Mouse (Mus musculus) embryonic facial prominence, embryonic 15.5 days (tissue): Measurements from ENCODE around the gene Btf3. TPM values are rescaled to one million over a fixed set of nuclear protein-coding genes. Genes with fewer than 3 reads are reported as not detected.

Experiments used
- ATAC-seq: fragments of 200-750 bp; cut with Nextera tagmentation; 2 replicates; pipeline ENCODE4 v1.8.0; 2017; ENCODE audit warnings: low read depth, moderate TSS enrichment; ENCODE audit not compliant: insufficient number of reproducible peaks, low FRiP score, low TSS enrichment
- H3K27ac ChIP-seq: fragments of 300-500 bp; sonication (generic); replicated peaks from 2 replicates; pipeline ENCODE4 v1.5.1; 2015; ENCODE audit warnings: mild to moderate bottlenecking, inconsistent platforms
- H3K27me3 ChIP-seq: fragments of 300-500 bp; sonication (generic); 2 replicates; pipeline ENCODE4 v1.6.1; 2015; ENCODE audit warnings: inconsistent platforms
- H3K36me3 ChIP-seq: fragments of 300-500 bp; sonication (generic); 2 replicates; pipeline ENCODE4 v1.6.1; 2015; ENCODE audit warnings: mild to moderate bottlenecking, inconsistent platforms
- H3K4me1 ChIP-seq: fragments of 300-500 bp; sonication (generic); 2 replicates; pipeline ENCODE4 v1.6.1; 2015; ENCODE audit warnings: inconsistent platforms
- H3K4me2 ChIP-seq: fragments of 300-500 bp; sonication (generic); replicated peaks from 2 replicates; pipeline ENCODE4 v1.6.1; 2015; ENCODE audit warnings: mild to moderate bottlenecking, inconsistent platforms
- H3K4me3 ChIP-seq: fragments of 300-500 bp; sonication (generic); replicated peaks from 2 replicates; pipeline ENCODE4 v1.5.1; 2015; ENCODE audit warnings: mild to moderate bottlenecking, inconsistent platforms
- H3K9ac ChIP-seq: fragments of 300-500 bp; sonication (generic); 2 replicates; pipeline ENCODE4 v1.6.1; 2015; ENCODE audit warnings: inconsistent platforms
- H3K9me3 ChIP-seq: fragments of 300-500 bp; sonication (generic); replicated peaks from 2 replicates; pipeline ENCODE4 v1.6.1; 2016; ENCODE audit warnings: inconsistent platforms
- WGBS: fragments of 180-500 bp; shearing (Covaris S2); methylation state at CpG from one replicate; pipeline ENCODE4 v1.1.7; 2015; 5-methylcytosine and 5-hydroxymethylcytosine counted together
- polyA plus RNA-seq: library from polyadenylated mRNA; unstranded; fragments of >200 nt; fragmentation: Nextera tagmentation; extraction: Ambion mirVana; gene quantifications from 2 replicates; pipeline ENCODE4 v1.2.1, GENCODE M21; 2015

Btf3 gene
- polyA plus RNA-seq: 628 and 630 TPM in 2 replicates

DNA sequence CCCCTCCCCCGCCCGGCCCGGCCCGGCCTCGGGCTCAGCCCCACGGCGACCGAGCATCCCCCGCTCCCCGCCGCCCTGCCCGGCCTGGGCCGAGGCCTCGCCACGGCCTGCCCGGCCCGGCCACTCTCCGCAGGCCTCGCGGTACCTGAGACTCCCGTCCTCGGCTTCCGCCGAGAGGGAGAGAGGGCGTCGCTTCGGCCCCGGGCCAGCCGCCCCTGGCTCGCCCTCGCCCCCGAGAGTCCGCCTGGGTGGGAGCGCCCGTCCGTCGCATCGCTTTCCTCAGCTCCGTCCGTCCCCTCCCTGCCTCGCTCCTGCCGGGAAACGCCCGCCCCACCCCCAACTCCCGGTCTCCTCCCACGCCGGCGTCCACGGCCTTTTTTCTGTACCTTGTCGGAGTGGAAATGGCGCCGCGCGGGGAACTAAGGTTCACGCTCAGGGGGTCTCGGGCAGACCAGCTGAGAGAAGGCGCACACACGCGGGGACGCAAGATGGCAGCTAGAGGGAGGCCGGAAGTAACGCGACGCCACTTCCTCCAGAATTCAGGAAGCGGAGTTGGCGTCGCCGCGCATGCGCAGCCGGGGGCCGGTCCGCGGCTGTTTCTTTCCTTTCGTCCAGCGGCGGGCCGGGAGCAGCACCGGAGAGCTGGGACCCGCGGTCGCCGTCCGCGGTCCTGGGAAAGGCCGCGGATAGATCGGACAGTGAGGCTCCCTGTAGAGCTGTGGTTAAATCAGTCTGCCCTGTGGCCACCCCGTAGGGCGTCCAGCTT lies at the start of gene Btf3:
Gene Btf3 (minus strand): TSS at position 527 of the 766 bp plus-strand sequence.
- Histone ChIP-seq H3K9me3 (no peaks in the 10 kb centered on the region), H3K4me2 (peak within 1 kb of the TSS; percentile 71), H3K27me3 (no peaks in the 10 kb centered on the region), H3K27ac (peak within 1 kb of the TSS; percentile 92), H3K4me3 (peak within 1 kb of the TSS; percentile 84), H3K4me1 (peaks cover 16% of the 10 kb centered on the region), H3K9ac (peak within 1 kb of the TSS; percentile 98), H3K36me3 (peaks cover 19% of the 10 kb centered on the region)
- under 1% methylated on average over 87 of the region's 90 CpGs for WGBS
- peak; percentile 89 for ATAC-seq

DNA sequence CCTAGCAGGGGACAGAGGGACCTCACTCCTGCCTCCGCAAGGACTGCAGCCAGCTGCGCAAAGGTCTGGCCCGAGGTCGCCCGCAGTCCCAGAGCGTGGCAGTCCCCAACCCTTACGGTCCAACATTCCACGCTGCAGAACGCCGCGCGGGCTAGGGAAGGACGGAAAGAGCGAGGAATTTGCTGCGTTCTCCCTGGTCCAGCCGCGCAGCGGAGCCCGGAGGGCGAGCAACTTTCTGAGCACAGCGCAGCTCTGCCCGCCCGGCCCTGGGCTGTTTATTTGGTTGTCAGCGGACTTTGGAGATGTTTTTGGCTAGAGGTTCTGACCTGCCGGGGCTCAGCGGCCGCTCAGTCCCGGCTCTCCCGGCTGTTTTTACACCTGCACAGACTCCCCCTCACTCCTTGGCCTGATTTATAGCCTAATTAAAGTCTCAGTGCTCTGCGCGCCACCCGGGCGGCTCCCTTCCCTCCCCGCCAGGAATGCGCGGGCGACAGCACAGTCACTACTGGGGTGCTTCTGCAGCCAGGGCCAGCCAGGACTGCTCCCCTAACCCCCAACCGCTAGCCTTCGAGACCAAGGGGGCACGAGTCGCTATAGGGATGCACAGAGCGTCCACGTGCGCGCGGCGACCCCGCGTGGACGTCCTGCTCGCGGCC lies 49.1 kb upstream of the Btf3 start:
- Histone ChIP-seq H3K4me3 (peak overlapping the region; percentile 32), H3K4me1 (peaks cover 16% of the 10 kb centered on the region), H3K9me3 (no peaks in the 10 kb centered on the region), H3K27ac (no peak overlapping the region), H3K9ac (no peak overlapping the region), H3K4me2 (peak overlapping the region; percentile 66), H3K36me3 (no peaks in the 10 kb centered on the region), H3K27me3 (peaks cover 79% of the 10 kb centered on the region)
- ATAC-seq: 0 out of 2 replicates have a peak, but pooled peaks have one; percentile 43
- under 1% methylated on average over 52 of the region's 52 CpGs for WGBS

DNA sequence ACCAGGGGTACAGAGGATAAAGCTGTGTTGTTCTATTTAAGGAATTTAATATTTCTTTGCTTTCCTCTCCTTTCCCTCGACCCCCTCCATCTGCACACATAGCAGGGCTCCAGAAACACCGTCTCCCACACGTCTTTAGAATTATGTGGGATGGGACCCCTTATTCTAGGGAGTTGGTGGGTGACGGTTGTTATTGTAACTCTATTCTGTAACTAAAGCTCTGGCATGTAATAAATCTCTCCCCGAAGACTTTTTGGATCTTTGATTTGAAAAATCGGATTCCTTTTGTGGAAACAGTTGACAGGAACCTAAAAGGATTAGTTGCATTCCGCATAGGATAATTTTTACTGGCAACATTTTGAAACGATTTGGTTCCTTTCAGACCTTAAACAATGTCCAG lies 48.3 kb upstream of the Btf3 start:
- Histone ChIP-seq H3K4me2 (no peak overlapping the region; the same call in 1 of the 2 replicates), H3K4me3 (no peak overlapping the region), H3K36me3 (no peaks in the 10 kb centered on the region), H3K9ac (no peak overlapping the region), H3K27ac (no peak overlapping the region), H3K9me3 (no peaks in the 10 kb centered on the region), H3K27me3 (peaks cover 87% of the 10 kb centered on the region), H3K4me1 (peaks cover 16% of the 10 kb centered on the region)
- 8% methylated on average over 8 of the region's 8 CpGs for WGBS
- ATAC-seq: no peak

DNA sequence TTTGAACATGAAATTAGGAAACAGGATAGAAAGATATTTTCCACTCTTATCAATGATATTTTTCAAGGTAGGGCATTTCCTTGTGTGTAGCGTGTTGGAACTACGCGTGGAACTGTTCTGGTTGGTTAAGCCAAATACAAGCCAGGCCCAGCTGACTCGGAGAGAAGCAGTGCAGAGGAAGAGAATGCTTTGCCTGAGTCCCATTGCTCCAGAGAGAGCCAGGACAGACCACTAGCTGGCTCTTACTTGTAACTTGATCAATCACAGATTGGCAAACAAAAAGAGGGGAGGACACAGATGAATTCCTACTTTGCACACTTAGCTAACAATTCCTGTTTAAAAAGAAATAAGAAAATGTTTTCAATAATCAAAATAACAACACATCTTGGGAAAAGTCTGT lies 46.2 kb upstream of the Btf3 start:
- H3K36me3 ChIP-seq: no peaks in the 10 kb centered on the region
- H3K27ac ChIP-seq: no peak overlapping the region
- H3K4me1 ChIP-seq: peaks cover 16% of the 10 kb centered on the region
- no peak overlapping the region for H3K9ac ChIP-seq
- peaks cover 87% of the 10 kb centered on the region for H3K27me3 ChIP-seq
- H3K9me3 ChIP-seq: no peaks in the 10 kb centered on the region
- no peak overlapping the region for H3K4me2 ChIP-seq
- no peak for ATAC-seq
- no peak overlapping the region for H3K4me3 ChIP-seq
- WGBS: 16% methylated on average over 4 of the region's 4 CpGs

DNA sequence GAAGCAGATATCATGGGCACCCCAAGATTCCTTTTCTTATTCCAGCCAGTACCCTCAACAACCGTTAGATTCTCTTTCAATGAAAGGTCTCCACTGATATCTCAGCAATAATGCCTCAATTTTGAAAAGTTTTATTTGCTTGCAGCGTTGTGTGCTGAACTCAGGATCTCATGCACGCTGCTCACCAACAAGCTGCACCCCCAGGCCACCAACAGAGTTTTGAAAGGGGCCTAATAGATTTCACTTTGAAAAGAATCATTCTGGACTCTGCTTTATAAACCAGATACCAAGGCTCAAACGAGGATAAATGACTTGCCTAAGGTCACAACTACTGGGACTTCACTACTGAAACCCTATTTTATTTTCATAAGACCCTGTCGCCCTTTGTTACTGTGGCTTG lies 44.4 kb upstream of the Btf3 start:
- no peak overlapping the region for H3K4me2 ChIP-seq
- no peak overlapping the region for H3K27ac ChIP-seq
- WGBS: 26% methylated on average over 5 of the region's 5 CpGs
- H3K36me3 ChIP-seq: no peaks in the 10 kb centered on the region
- H3K4me3 ChIP-seq: no peak overlapping the region
- peaks cover 81% of the 10 kb centered on the region for H3K27me3 ChIP-seq
- ATAC-seq: no peak
- no peak overlapping the region for H3K9ac ChIP-seq
- peaks cover 6% of the 10 kb centered on the region for H3K4me1 ChIP-seq
- no peaks in the 10 kb centered on the region for H3K9me3 ChIP-seq

DNA sequence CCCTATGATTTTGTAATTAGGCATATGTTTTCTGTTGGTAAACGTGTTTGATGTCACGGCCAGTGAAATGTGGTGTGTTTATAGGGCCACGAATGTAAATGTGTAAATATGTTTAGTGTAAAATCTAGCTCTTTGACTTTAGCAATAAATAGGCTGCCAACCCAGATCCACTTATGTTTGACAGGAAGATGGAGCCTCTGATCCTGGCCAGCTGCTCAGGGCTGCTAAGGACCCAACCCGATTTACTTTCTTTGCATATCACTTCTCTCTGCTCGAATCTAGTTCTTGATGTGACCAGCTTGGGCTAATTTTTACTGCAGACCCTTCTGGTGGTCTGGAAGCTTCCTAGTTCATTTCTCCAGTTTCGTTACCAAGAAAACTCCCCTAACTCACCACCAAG lies 43.6 kb upstream of the Btf3 start:
- no peak overlapping the region for H3K27ac ChIP-seq
- no peaks in the 10 kb centered on the region for H3K36me3 ChIP-seq
- H3K9ac ChIP-seq: no peak overlapping the region
- H3K4me1 ChIP-seq: peaks cover 4% of the 10 kb centered on the region
- peaks cover 82% of the 10 kb centered on the region for H3K27me3 ChIP-seq
- WGBS: 11% methylated on average over 6 of the region's 6 CpGs
- H3K9me3 ChIP-seq: no peaks in the 10 kb centered on the region
- ATAC-seq: no peak
- H3K4me2 ChIP-seq: no peak overlapping the region
- H3K4me3 ChIP-seq: no peak overlapping the region

DNA sequence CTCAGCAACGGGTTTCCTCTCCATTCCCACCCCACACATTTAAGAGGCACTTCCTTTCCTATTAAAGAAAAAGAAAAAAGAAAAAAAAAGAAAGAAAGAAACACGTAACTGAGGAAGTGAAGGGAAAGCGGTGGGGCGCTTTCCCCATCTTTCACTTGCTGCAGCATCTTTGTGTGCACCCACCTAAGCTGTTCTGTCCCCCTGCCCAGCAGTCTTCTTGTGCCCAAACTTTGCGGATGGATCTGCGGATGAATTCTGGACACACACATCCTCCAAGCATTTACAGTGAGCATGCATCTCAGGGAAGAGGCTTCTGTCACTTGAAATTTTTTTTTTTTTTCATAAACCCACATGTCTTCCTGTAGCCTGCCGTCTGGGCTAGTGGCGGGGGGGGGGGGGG lies 42.5 kb upstream of the Btf3 start:
- no peak for ATAC-seq
- H3K9ac ChIP-seq: no peak overlapping the region
- H3K9me3 ChIP-seq: no peaks in the 10 kb centered on the region
- peaks cover 84% of the 10 kb centered on the region for H3K27me3 ChIP-seq
- no peak overlapping the region for H3K4me2 ChIP-seq
- no peak overlapping the region; the same call in 1 of the 2 replicates for H3K27ac ChIP-seq
- WGBS: 14% methylated on average over 6 of the region's 8 CpGs
- H3K36me3 ChIP-seq: no peaks in the 10 kb centered on the region
- 0 out of 2 replicates have a peak overlapping the region, but pooled peaks have one; percentile 11 for H3K4me3 ChIP-seq
- H3K4me1 ChIP-seq: peaks cover 14% of the 10 kb centered on the region

DNA sequence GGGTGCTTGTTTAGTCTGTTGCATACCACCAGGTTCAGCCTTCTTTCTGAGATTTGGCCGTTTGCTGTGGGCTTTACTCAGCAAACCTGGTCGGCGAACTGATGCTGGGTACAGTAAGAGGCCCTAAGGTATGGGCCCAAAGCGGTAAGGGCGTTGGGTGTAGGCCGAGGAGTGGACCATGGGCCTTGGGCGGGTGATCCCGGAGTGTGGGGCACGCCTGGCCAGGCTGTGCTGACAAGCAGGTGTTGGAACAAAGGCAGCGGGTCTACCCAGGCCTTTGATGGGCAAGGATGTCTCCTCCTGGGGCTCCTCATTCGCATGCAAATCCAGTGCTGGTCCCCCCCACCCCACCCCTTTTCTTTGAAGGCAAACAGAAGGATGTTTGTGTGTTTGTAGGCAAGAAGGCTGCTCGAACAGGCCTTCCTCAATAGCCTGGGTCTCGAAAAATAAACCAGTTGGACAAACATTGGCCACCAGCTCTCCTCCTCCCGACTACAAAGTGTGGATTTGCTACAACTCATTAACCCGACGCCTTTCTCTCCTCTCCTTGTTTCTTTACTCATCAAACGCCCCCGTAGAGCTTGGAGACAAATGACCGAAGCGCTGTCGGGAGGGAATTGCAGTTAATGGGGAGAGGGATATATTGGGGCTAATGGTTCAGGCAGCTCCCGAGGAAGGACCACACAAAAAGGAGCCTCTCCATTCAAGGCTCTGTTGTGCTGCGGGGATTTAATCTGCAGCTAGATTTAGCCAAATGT lies 41.8 kb upstream of the Btf3 start:
- no peak for ATAC-seq
- Histone ChIP-seq H3K27ac (no peak overlapping the region), H3K4me3 (peak overlapping the region; percentile 29)

DNA sequence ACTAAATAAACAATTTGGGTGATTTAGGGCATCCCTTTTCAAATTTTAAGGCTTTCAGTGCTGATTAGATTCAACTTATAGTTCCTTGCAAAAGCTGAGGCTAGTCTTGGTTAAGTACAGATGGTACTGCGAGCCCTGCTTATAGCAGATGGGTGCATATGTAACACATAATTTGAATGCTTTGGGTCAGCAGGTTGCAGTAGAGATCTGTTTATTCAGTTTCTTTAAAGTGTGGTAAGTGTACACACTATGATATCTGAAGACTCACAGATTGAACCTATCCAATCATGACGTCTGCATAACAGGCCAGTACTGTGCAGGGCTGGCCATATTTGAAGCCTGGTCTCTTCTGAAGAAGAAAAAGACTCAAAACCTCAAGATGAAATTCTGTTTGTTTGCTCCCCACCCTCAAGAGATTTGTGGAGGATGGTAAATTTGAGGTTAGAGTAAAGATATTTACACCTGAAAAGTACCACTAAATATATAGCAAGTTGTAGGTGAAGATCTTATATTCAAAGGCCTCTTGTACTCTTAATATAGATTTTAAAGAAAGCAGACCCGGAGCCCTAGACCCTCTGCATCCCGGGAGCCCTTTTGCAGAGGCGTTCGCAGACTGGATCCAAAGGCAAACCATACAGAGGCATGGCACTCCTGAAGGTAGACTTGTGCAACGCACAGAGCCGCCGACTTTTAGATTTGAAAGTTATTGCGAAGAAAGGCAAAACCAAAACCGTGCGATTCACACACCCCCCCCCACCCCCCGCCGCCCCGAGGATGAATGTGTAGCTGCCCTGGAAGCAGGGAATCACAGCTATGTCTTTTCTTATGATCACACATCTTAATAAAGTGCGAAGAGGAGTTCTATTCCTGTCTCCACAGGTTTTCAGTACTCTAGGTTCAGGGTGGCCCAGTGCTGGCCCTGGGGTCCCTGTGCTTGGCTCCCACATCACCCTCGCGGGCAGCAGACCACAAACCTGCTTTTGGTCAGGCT lies 40.9 kb upstream of the Btf3 start:
- H3K4me2 ChIP-seq: peak overlapping the region; percentile 18
- no peak overlapping the region for H3K9ac ChIP-seq
- H3K27me3 ChIP-seq: peaks cover 85% of the 10 kb centered on the region

More for the DNA sequence above, 41.8 kb upstream of the Btf3 start:
- Histone ChIP-seq H3K9ac (no peak overlapping the region), H3K9me3 (no peaks in the 10 kb centered on the region), H3K4me1 (peaks cover 22% of the 10 kb centered on the region), H3K4me2 (peak overlapping the region; percentile 18), H3K36me3 (no peaks in the 10 kb centered on the region), H3K27me3 (peaks cover 87% of the 10 kb centered on the region)
- 15% methylated on average over 23 of the region's 23 CpGs for WGBS

DNA sequence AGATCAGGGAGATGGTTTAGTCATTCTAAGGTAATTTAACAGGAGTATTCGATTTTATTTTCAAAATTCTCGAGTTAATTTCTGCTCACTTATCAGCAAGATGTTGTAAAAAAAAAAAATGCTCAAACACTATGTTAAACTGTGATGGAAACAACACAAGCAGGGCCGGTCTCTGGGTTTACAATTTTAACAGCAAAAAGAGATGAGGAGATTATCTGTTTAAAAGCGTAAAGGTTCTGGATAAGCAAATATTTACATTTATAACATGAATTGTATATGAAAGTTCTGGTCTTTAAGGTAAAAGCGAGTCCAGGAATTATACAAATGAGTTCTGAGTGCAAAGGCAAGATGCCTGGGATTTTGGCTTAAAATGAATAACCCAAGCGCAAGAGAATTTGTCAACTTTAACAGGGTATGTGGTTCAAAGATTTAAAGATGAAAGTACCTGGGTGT lies 40.2 kb upstream of the Btf3 start:
- H3K27ac ChIP-seq: no peak overlapping the region
- no peak overlapping the region for H3K9ac ChIP-seq
- peaks cover 24% of the 10 kb centered on the region for H3K4me1 ChIP-seq
- WGBS: 19% methylated on average over 6 of the region's 6 CpGs
- peaks cover 85% of the 10 kb centered on the region for H3K27me3 ChIP-seq
- H3K4me2 ChIP-seq: peak overlapping the region; percentile 15; the same call in 1 of the 2 replicates
- H3K9me3 ChIP-seq: no peaks in the 10 kb centered on the region
- no peak for ATAC-seq
- H3K36me3 ChIP-seq: no peaks in the 10 kb centered on the region
- H3K4me3 ChIP-seq: peak overlapping the region; percentile 29

More for the DNA sequence above, 40.9 kb upstream of the Btf3 start:
- H3K4me1 ChIP-seq: peaks cover 24% of the 10 kb centered on the region
- ATAC-seq: no peak
- WGBS: 15% methylated on average over 18 of the region's 18 CpGs
- H3K4me3 ChIP-seq: peak overlapping the region; percentile 29
- H3K27ac ChIP-seq: no peak overlapping the region
- H3K36me3 ChIP-seq: no peaks in the 10 kb centered on the region
- H3K9me3 ChIP-seq: no peaks in the 10 kb centered on the region
